Mouse (Mus musculus) heart, embryonic 16.5 days (tissue): ENCODE measurements at regions not wholly inside any gene's neighbourhood (a gene's known extent, or its start where the extent isn't known, plus 50 kb on each side); places are given as distances from the start of the nearest gene placed in this dataset.

ENCODE experiments used
- ATAC-seq: fragments of 200-750 bp; cut with Nextera tagmentation; replicated peaks from 2 replicates; pipeline ENCODE4 v1.8.0; 2017; ENCODE audit warnings: moderate number of reproducible peaks; ENCODE audit not compliant: insufficient read depth, low FRiP score; ENCODE audit errors: extremely low read depth
- H3K27ac ChIP-seq: fragments of 300-500 bp; sonication (generic); 2 replicates; pipeline ENCODE4 v1.5.1; 2014; ENCODE audit warnings: mild to moderate bottlenecking, low read length, control low read depth, moderate library complexity
- H3K27me3 ChIP-seq: fragments of 300-500 bp; sonication (generic); 2 replicates; pipeline ENCODE4 v1.6.1; 2014; ENCODE audit warnings: low read length, mixed read lengths; ENCODE audit not compliant: control insufficient read depth, insufficient read depth
- H3K36me3 ChIP-seq: fragments of 300-500 bp; sonication (generic); 2 replicates; pipeline ENCODE4 v1.6.1; 2014; ENCODE audit not compliant: control insufficient read depth, insufficient read depth
- H3K4me1 ChIP-seq: fragments of 300-500 bp; sonication (generic); 2 replicates; pipeline ENCODE4 v1.6.1; 2014; ENCODE audit warnings: low read length, mixed read lengths; ENCODE audit not compliant: control insufficient read depth, insufficient read depth
- H3K4me2 ChIP-seq: fragments of 300-500 bp; sonication (generic); 2 replicates; pipeline ENCODE4 v1.6.1; 2014; ENCODE audit warnings: low read depth, mild to moderate bottlenecking, control low read depth, low read length
- H3K4me3 ChIP-seq: fragments of 300-500 bp; sonication (generic); 2 replicates; pipeline ENCODE4 v1.5.1; 2014; ENCODE audit warnings: mild to moderate bottlenecking, control low read depth, low read length
- H3K9ac ChIP-seq: fragments of 300-500 bp; sonication (generic); 2 replicates; pipeline ENCODE4 v1.6.1; 2014; ENCODE audit warnings: low read length, control low read depth
- H3K9me3 ChIP-seq: fragments of 300-500 bp; sonication (generic); replicated peaks from 2 replicates; pipeline ENCODE4 v1.6.1; 2016; ENCODE audit warnings: low read length; ENCODE audit not compliant: control insufficient read depth
- WGBS: fragments of 180-500 bp; shearing (Covaris S2); extraction: QIAGEN DNeasy Blood & Tissue Kit; methylation state at CpG from one replicate; pipeline ENCODE4 v1.1.7; 2014; 5-methylcytosine and 5-hydroxymethylcytosine counted together

- WGBS, result 14% methylated on average over 14 of the region's 14 CpGs
- H3K9ac ChIP-seq, result no peak overlapping the region
- no peak for ATAC-seq
- no peaks in the 10 kb centered on the region for H3K36me3 ChIP-seq
- peak overlapping the region; percentile 36; the same call in 1 of the 2 replicates for H3K4me2 ChIP-seq
- H3K27me3 ChIP-seq, result no peaks in the 10 kb centered on the region
- H3K4me3 ChIP-seq, result no peak overlapping the region
- no peaks in the 10 kb centered on the region for H3K9me3 ChIP-seq
- H3K27ac ChIP-seq, result no peak overlapping the region
- H3K4me1 ChIP-seq, result no peaks in the 10 kb centered on the region
These were observed 163.7 kb downstream of the Gm12689 start for GRCm38 (mm10) chr4:99459436-99459835.

- 74% methylated on average over 9 of the region's 9 CpGs for WGBS
- H3K27ac ChIP-seq, result no peak overlapping the region
- H3K4me1 ChIP-seq, result no peaks in the 10 kb centered on the region
- no peak overlapping the region for H3K9ac ChIP-seq
- no peaks in the 10 kb centered on the region for H3K27me3 ChIP-seq
- H3K9me3 ChIP-seq, result no peaks in the 10 kb centered on the region
- no peak overlapping the region for H3K4me2 ChIP-seq
- H3K36me3 ChIP-seq, result no peaks in the 10 kb centered on the region
- H3K4me3 ChIP-seq, result no peak overlapping the region
- no peak for ATAC-seq
These were observed 169.8 kb downstream of the Gm12689 start for GRCm38 (mm10) chr4:99465493-99465892.

GRCm38 (mm10) chr4:99475701-99476218, 180.1 kb downstream of the Gm12689 start:
- 47% methylated on average over 11 of the region's 11 CpGs for WGBS
- Histone ChIP-seq H3K36me3 (no peaks in the 10 kb centered on the region), H3K4me1 (no peaks in the 10 kb centered on the region), H3K9me3 (0 out of 2 replicates have a peak, but pooled peaks cover 3% of the 10 kb centered on the region), H3K4me2 (no peak overlapping the region), H3K27ac (no peak overlapping the region), H3K4me3 (no peak overlapping the region), H3K9ac (no peak overlapping the region), H3K27me3 (no peaks in the 10 kb centered on the region)
- ATAC-seq, result no peak

- 49% methylated on average over 4 of the region's 4 CpGs for WGBS
- ATAC-seq, result no peak
- no peaks in the 10 kb centered on the region for H3K4me1 ChIP-seq
These were observed 171.8 kb upstream of the Foxd3 start for GRCm38 (mm10) chr4:99484271-99484670.

GRCm38 (mm10) chr4:99491536-99492514, 164.3 kb upstream of the Foxd3 start:
- H3K9ac ChIP-seq, result no peak overlapping the region
- 56% methylated on average over 12 of the region's 12 CpGs for WGBS
- H3K27me3 ChIP-seq, result no peaks in the 10 kb centered on the region
- H3K4me3 ChIP-seq, result no peak overlapping the region
- no peaks in the 10 kb centered on the region for H3K9me3 ChIP-seq
- no peak overlapping the region for H3K27ac ChIP-seq
- no peaks in the 10 kb centered on the region for H3K4me1 ChIP-seq
- no peak overlapping the region for H3K4me2 ChIP-seq
- no peak for ATAC-seq
- H3K36me3 ChIP-seq, result no peaks in the 10 kb centered on the region

More at GRCm38 (mm10) chr4:99484271-99484670, 171.8 kb upstream of the Foxd3 start:
- H3K36me3 ChIP-seq, result no peaks in the 10 kb centered on the region
- 0 out of 2 replicates have a peak, but pooled peaks cover 3% of the 10 kb centered on the region for H3K9me3 ChIP-seq
- H3K27me3 ChIP-seq, result no peaks in the 10 kb centered on the region
- no peak overlapping the region for H3K9ac ChIP-seq
- H3K4me3 ChIP-seq, result no peak overlapping the region
- H3K27ac ChIP-seq, result no peak overlapping the region
- no peak overlapping the region for H3K4me2 ChIP-seq

GRCm38 (mm10) chr4:99503221-99503744, 152.8 kb upstream of the Foxd3 start:
- no peak overlapping the region for H3K9ac ChIP-seq
- ATAC-seq, result no peak
- 83% methylated on average over 10 of the region's 10 CpGs for WGBS

GRCm38 (mm10) chr4:99511993-99512392, 144.1 kb upstream of the Foxd3 start:
- Histone ChIP-seq H3K4me2 (no peak overlapping the region), H3K4me3 (no peak overlapping the region), H3K27ac (no peak overlapping the region), H3K9me3 (no peaks in the 10 kb centered on the region), H3K9ac (no peak overlapping the region), H3K4me1 (no peaks in the 10 kb centered on the region), H3K27me3 (no peaks in the 10 kb centered on the region), H3K36me3 (no peaks in the 10 kb centered on the region)
- ATAC-seq, result no peak
- WGBS, result 70% methylated on average over 6 of the region's 6 CpGs

More at GRCm38 (mm10) chr4:99503221-99503744, 152.8 kb upstream of the Foxd3 start:
- Histone ChIP-seq H3K36me3 (no peaks in the 10 kb centered on the region), H3K27ac (no peak overlapping the region), H3K27me3 (no peaks in the 10 kb centered on the region), H3K9me3 (no peaks in the 10 kb centered on the region), H3K4me1 (no peaks in the 10 kb centered on the region), H3K4me3 (no peak overlapping the region), H3K4me2 (no peak overlapping the region)

- no peak for ATAC-seq
- H3K4me1 ChIP-seq, result no peaks in the 10 kb centered on the region
- H3K36me3 ChIP-seq, result no peaks in the 10 kb centered on the region
- H3K4me3 ChIP-seq, result no peak overlapping the region
- no peak overlapping the region for H3K9ac ChIP-seq
- no peaks in the 10 kb centered on the region for H3K9me3 ChIP-seq
- no peak overlapping the region for H3K4me2 ChIP-seq
- no peaks in the 10 kb centered on the region for H3K27me3 ChIP-seq
- H3K27ac ChIP-seq, result no peak overlapping the region
- 68% methylated on average over 3 of the region's 3 CpGs for WGBS
These were observed 139.2 kb upstream of the Foxd3 start for GRCm38 (mm10) chr4:99516883-99517282.

GRCm38 (mm10) chr4:99527441-99527840, 128.7 kb upstream of the Foxd3 start:
- Histone ChIP-seq H3K4me2 (no peak overlapping the region), H3K4me1 (no peaks in the 10 kb centered on the region), H3K9ac (no peak overlapping the region), H3K9me3 (no peaks in the 10 kb centered on the region), H3K36me3 (no peaks in the 10 kb centered on the region), H3K27me3 (no peaks in the 10 kb centered on the region), H3K4me3 (no peak overlapping the region), H3K27ac (no peak overlapping the region)
- WGBS, result 87% methylated on average over 12 of the region's 12 CpGs
- ATAC-seq, result no peak
